Mouse (Mus musculus): Measurements from ENCODE around the gene Mettl4.

- TF ChIP-seq CTCF (IDR thresholded peaks at IDR 0.05; ENCODE audit: low read depth, low read length), result no peak
- TF ChIP-seq POLR2AphosphoS5 (IDR thresholded peaks at IDR 0.05; ENCODE audit: insufficient replicate concordance, low read depth, low read length), result no peak
- TF ChIP-seq TAL1 (conservative IDR thresholded peaks at IDR 0.05; ENCODE audit: low read depth, low read length), result no peak
Observed at GRCm38 (mm10) chr17:94735437-94735836, 14.4 kb downstream of the Mettl4 start.

All from G1E (cell line).